25 mouse cellular contexts compared by ENCODE assay signal in the genomic region with DNA sequence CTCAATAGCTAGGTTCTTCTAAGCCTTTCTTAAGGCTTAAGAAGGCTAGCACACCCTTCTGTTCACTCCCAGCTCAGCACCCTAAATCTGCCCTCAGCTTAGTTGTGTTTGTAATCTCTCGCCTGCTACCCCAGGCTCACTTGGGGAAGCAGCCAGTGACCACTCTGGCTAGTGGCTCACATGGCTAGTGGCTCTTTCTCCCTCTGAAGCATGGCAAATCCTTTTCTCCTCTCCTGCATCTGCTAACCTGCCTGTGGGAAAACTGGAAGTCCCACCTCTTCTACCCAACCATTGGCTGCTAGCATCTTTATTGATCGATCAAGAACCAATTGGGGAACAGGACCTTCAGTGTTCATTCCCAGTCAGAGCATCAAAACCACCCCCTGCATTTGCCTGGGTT. TPM values are rescaled to one million over a fixed set of nuclear protein-coding genes. Genes with fewer than 3 reads are reported as not detected.
DNase-seq lines count a peak whose midpoint lies in the region; ATAC-seq and TF ChIP-seq lines count a peak whose summit lies in the region.
"Had no signal": no experiment of that assay in that cellular context is flagged by ENCODE, and none has a peak within 500 bp of the region (broad histone marks: within the 10 kb centered on the region; RNA-seq: fewer than 3 reads in every experiment).

No protein-coding gene starts in this region.

- peak; percentile 74; the same call in 1 of the 2 replicates for ATAC-seq in midbrain, embryonic 12.5 days (ENCODE audit: low FRiP score, low read depth)
- no peak for ATAC-seq in midbrain, embryonic 16.5 days
- ATAC-seq in forebrain, embryonic 16.5 days = no peak

- TF ChIP-seq POLR2A in brain, embryonic 14.5 days (IDR thresholded peaks at IDR 0.05; ENCODE audit: borderline replicate concordance, extremely low read depth, insufficient read depth, insufficient read length, poor library complexity, severe bottlenecking) = no peak

- no peak overlapping the region for H3K4me2 ChIP-seq in midbrain, embryonic 12.5 days (replicated peaks)
- no peak overlapping the region for H3K4me2 ChIP-seq in midbrain, embryonic 16.5 days (ENCODE audit: low read length)
- H3K4me2 ChIP-seq in forebrain, embryonic 16.5 days (ENCODE audit: low read length) = no peak overlapping the region
- H3K4me2 ChIP-seq: heart, embryonic 11.5 days; hindbrain, embryonic 13.5 days; liver, embryonic 15.5 days; lung, embryonic 15.5 days; neural tube, embryonic 12.5 days had no signal

- H3K4me3 ChIP-seq in midbrain, embryonic 12.5 days = no peak overlapping the region
- no peak overlapping the region for H3K4me3 ChIP-seq in midbrain, embryonic 16.5 days (ENCODE audit: low read depth, low read length)
- H3K4me3 ChIP-seq in forebrain, embryonic 16.5 days (replicated peaks; ENCODE audit: low read length) = no peak overlapping the region
- H3K4me3 ChIP-seq: hindbrain, embryonic 13.5 days; limb, embryonic 10.5 days; liver, embryonic 15.5 days; lung, embryonic 15.5 days; megakaryocyte, embryonic 14.5 days; neural tube, embryonic 12.5 days had no signal

- H3K36me3 ChIP-seq in midbrain, embryonic 12.5 days = no peaks in the 10 kb centered on the region
- no peaks in the 10 kb centered on the region for H3K36me3 ChIP-seq in midbrain, embryonic 16.5 days (ENCODE audit: control insufficient read depth, insufficient read depth, low read length)
- H3K36me3 ChIP-seq in forebrain, embryonic 16.5 days (ENCODE audit: control insufficient read depth, insufficient read depth) = no peaks in the 10 kb centered on the region
- H3K36me3 ChIP-seq: hindbrain, embryonic 13.5 days; limb, embryonic 10.5 days; liver, embryonic 15.5 days; lung, embryonic 15.5 days; neural tube, embryonic 12.5 days had no signal

- H3K9ac ChIP-seq in midbrain, embryonic 12.5 days (replicated peaks) = no peak overlapping the region
- no peak overlapping the region for H3K9ac ChIP-seq in midbrain, embryonic 16.5 days (ENCODE audit: low read depth, low read length)
- no peak overlapping the region for H3K9ac ChIP-seq in forebrain, embryonic 16.5 days (replicated peaks; ENCODE audit: low read depth, low read length)
- H3K9ac ChIP-seq: hindbrain, embryonic 13.5 days; liver, embryonic 15.5 days; lung, embryonic 15.5 days; neural tube, embryonic 12.5 days had no signal

- DNase-seq in heart, adult 11 months = peak; percentile 66
- no peak for DNase-seq in heart, adult 8-10 months (ENCODE audit: low spot score)
- peak; percentile 36 for DNase-seq in brain, embryonic 14.5 days (ENCODE audit: low read depth)
- DNase-seq in retina, postnatal 7 days (ENCODE audit: low read depth, low spot score) = peak; percentile 51
- DNase-seq in right cerebral cortex, postnatal 36 days (ENCODE audit: low spot score in 2 of 2) = no peak
- DNase-seq: adrenal gland, postnatal 36 days; cerebellum, adult 11-12 months; cerebellum, postnatal 14 days; kidney, adult 8-10 months; kidney, postnatal 10 days; liver; lung, postnatal 36 days; thymus, adult 18-20 months; thymus, postnatal 4 days had no signal

- H3K4me1 ChIP-seq in midbrain, embryonic 12.5 days = 0 out of 2 replicates have a peak, but pooled peaks cover 5% of the 10 kb centered on the region
- peaks cover 11% of the 10 kb centered on the region for H3K4me1 ChIP-seq in midbrain, embryonic 16.5 days (ENCODE audit: control insufficient read depth, insufficient read depth, low read length)
- peaks cover 5% of the 10 kb centered on the region for H3K4me1 ChIP-seq in forebrain, embryonic 16.5 days (replicated peaks; ENCODE audit: control insufficient read depth, insufficient read depth, low read length)
- H3K4me1 ChIP-seq: neural tube, embryonic 12.5 days had no signal

- no peaks in the 10 kb centered on the region for H3K9me3 ChIP-seq in midbrain, embryonic 12.5 days
- H3K9me3 ChIP-seq in midbrain, embryonic 16.5 days (replicated peaks; ENCODE audit: control insufficient read depth, low read length, poor library complexity, severe bottlenecking) = no peaks in the 10 kb centered on the region
- H3K9me3 ChIP-seq in forebrain, embryonic 16.5 days (ENCODE audit: control insufficient read depth, low read length) = no peaks in the 10 kb centered on the region
- H3K9me3 ChIP-seq: hindbrain, embryonic 13.5 days; limb, embryonic 10.5 days; liver, embryonic 15.5 days; lung, embryonic 15.5 days; megakaryocyte, embryonic 14.5 days; neural tube, embryonic 12.5 days had no signal

- TF ChIP-seq CTCF in brain, embryonic 14.5 days (IDR thresholded peaks at IDR 0.05; ENCODE audit: borderline replicate concordance, extremely low read depth, insufficient read depth, insufficient read length) = no peak

- no peaks in the 10 kb centered on the region for H3K27me3 ChIP-seq in midbrain, embryonic 12.5 days
- H3K27me3 ChIP-seq in midbrain, embryonic 16.5 days (ENCODE audit: control insufficient read depth, insufficient read depth, low read depth, low read length) = no peaks in the 10 kb centered on the region
- H3K27me3 ChIP-seq in forebrain, embryonic 16.5 days (replicated peaks; ENCODE audit: control insufficient read depth, insufficient read depth, low read length) = no peaks in the 10 kb centered on the region
- H3K27me3 ChIP-seq: hindbrain, embryonic 13.5 days; liver, embryonic 15.5 days; lung, embryonic 15.5 days; megakaryocyte, embryonic 14.5 days; neural tube, embryonic 12.5 days had no signal

- WGBS in midbrain, embryonic 12.5 days = 44% methylated on average over 2 of the region's 2 CpGs
- 55% methylated on average over 2 of the region's 2 CpGs for WGBS in midbrain, embryonic 16.5 days
- 53% methylated on average over 2 of the region's 2 CpGs for WGBS in forebrain, embryonic 16.5 days

- H3K27ac ChIP-seq in midbrain, embryonic 12.5 days (replicated peaks) = no peak overlapping the region
- no peak overlapping the region for H3K27ac ChIP-seq in midbrain, embryonic 16.5 days (ENCODE audit: low read length)
- H3K27ac ChIP-seq in forebrain, embryonic 16.5 days (ENCODE audit: low read length) = no peak overlapping the region
- H3K27ac ChIP-seq: hindbrain, embryonic 13.5 days; limb, embryonic 10.5 days; liver, embryonic 15.5 days; lung, embryonic 15.5 days; neural tube, embryonic 12.5 days had no signal

RNA-seq across cellular contexts. Expression of a gene that starts 5.5 kb away (rescaled TPM):
- total RNA-seq in heart, adult 8-10 months (2022) = 1 to 10 TPM; 4.1 to 5.2 (median 4.7) TPM
- 6.1 and 6.5 TPM in 2 replicates for polyA plus RNA-seq in midbrain, embryonic 12.5 days (2016; fragmentation: Nextera tagmentation; extraction: Ambion mirVana)
- polyA plus RNA-seq in midbrain, embryonic 16.5 days (2015; fragmentation: Nextera tagmentation; extraction: Ambion mirVana) = 10.5 and 11.5 TPM in 2 replicates
- polyA plus RNA-seq in brain, embryonic 14.5 days (2012; rRNA removed) = 5.0 and 5.8 TPM in 2 replicates
- 10.3 and 12.4 TPM in 2 replicates for polyA plus RNA-seq in forebrain, embryonic 16.5 days (2015; fragmentation: Nextera tagmentation; extraction: Ambion mirVana)

RNA-seq across cellular contexts. Expression of a gene that starts 43.0 kb away (rescaled TPM):
- under 1 TPM in 3 of 4 experiments, not detected in 1; 0.37 to 0.82 (median 0.56) TPM for total RNA-seq in heart, adult 8-10 months (2022)
- 3.6 and 4.2 TPM in 2 replicates for polyA plus RNA-seq in midbrain, embryonic 12.5 days (2016; fragmentation: Nextera tagmentation; extraction: Ambion mirVana)
- 4.3 and 5.9 TPM in 2 replicates for polyA plus RNA-seq in midbrain, embryonic 16.5 days (2015; fragmentation: Nextera tagmentation; extraction: Ambion mirVana)
- 6.5 and 7.0 TPM in 2 replicates for polyA plus RNA-seq in brain, embryonic 14.5 days (2012; rRNA removed)
- polyA plus RNA-seq in forebrain, embryonic 16.5 days (2015; fragmentation: Nextera tagmentation; extraction: Ambion mirVana) = 4.7 and 5.6 TPM in 2 replicates
- total RNA-seq: gastrocnemius, adult 18-20 months had no signal

Comparison
In these comparisons a context has a peak if more than half of its experiments do, and no peak if none do; other contexts are left out.
1. DNase-seq: peak in heart, adult 11 months (single experiment), brain, embryonic 14.5 days (single experiment) and retina, postnatal 7 days (single experiment); none in heart, adult 8-10 months (single experiment) and right cerebral cortex, postnatal 36 days (0 of 2).